Mouse (Mus musculus): ENCODE measurements around the gene Abracl. TPM values are rescaled to one million over a fixed set of nuclear protein-coding genes. Genes with fewer than 3 reads are reported as not detected.

Abracl gene
- total RNA-seq (2014; fragmentation: Nextera tagmentation) (299 and 316 TPM in 2 replicates), total RNA-seq (2017) (354 and 417 TPM in 2 replicates)

- peak; percentile 86 for ATAC-seq (replicated peaks; ENCODE audit: poor library complexity, severe bottlenecking)
Observed at GRCm38 (mm10) chr10:18022741-18023347, at the start of gene Abracl. Gene Abracl (minus strand): TSS chr10:18023288.

GRCm38 (mm10) chr10:18072871-18073270 is 49.8 kb upstream of the Abracl start:
- ATAC-seq (replicated peaks; ENCODE audit: poor library complexity, severe bottlenecking) = no peak

GRCm38 (mm10) chr10:18070616-18071015 is 47.5 kb upstream of the Abracl start:
- peak; percentile 90 for ATAC-seq (replicated peaks; ENCODE audit: poor library complexity, severe bottlenecking)

DNA sequence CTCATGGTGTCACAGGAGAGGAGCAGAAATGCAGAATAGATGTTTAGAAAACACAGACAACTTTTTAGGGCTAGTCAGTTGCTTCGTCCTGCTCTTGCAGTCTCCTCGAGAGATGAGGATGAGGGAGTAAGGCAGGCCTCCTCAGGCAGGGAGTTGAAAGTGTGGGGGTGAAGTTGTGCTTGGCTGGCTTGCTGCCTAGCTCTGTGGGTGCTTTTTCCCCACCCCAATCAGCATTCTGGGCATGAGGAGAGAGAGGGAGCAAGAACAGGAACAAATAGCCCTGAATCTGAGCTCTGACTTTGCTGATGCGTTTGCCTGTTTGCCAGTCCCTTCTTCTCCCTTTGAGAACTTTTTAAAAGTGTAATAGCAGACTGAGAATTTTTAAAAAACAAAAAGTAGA is 47.1 kb upstream of the Abracl start:
- peak; percentile 34; the same call in 1 of the 2 replicates for ATAC-seq (replicated peaks; ENCODE audit: poor library complexity, severe bottlenecking)

DNA sequence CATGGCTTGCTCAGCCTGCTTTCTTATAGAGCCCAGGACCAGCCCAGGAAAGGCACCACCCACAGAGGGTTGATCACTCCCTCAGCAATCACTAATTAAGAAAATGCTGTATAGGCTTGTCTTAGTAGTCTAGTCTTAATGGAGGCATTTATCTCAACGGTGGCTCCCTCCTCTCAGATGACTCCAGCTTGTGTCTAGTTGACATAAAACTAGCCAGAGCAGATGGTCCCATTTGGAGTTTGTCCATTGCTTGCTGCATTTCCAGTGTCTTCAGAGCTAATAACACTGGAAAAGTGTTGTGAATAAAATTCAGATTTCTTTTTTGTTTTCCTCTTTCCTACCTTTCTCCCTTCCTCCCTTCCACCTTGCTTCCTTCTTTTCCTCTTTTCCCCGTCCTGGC is 46.5 kb upstream of the Abracl start:
- no peak for ATAC-seq (replicated peaks; ENCODE audit: poor library complexity, severe bottlenecking)

DNA sequence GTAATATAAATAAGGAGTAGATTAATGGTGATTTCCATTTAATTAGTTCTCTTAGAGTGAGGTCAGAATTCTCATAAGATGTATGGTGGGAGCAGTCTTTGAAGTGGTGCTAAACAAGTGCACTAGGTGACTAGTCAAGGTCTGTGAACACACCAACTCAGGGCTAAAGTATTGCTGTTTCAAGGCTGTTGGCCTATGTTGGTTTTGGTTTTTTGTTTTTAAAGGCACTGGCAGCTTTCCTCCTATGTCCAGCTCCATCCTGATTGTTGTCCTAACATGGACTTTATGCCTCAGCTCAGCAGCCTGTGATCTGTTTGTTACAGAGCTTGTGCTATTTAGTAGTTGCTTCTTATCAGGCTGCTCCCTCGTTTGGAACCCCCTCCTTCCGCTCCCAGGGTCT is 45.8 kb upstream of the Abracl start:
- no peak for ATAC-seq (replicated peaks; ENCODE audit: poor library complexity, severe bottlenecking)

DNA sequence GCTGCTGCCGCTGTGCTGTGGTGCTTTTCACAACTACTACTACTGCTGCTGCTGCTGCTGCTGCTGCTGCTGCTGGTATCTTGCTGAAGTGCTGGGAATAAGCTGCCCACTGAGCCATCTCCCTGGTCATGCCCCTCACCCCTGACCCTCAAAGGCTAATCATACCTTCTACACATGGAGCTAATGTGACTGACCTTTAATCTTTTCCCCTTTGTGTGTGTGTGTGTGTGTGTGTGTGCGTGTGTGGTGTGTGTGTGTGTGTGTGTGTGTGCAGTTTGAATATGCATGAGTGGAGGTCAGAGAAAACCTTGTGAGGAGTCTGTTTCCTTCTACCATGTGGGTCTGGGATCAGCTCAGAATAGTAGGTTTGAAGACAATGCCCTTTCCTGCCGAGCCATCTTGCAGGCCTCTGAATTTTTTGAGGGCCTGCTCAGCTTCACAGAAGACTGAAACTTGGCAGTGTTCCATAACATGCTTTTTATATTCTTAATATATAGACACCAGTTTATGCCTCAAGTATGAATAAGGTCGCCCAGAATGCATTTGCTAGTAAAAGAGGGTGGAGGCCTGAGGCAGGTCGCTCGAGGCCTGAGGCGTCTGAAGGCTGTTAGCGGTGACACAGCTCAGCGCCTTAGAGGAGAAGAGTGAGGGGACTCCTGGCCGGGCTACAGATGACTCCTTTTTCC is 44.8 kb upstream of the Abracl start:
- no peak for ATAC-seq (replicated peaks; ENCODE audit: poor library complexity, severe bottlenecking)

- no peak for ATAC-seq (replicated peaks; ENCODE audit: poor library complexity, severe bottlenecking)
Observed at GRCm38 (mm10) chr10:18066031-18066439, 42.9 kb upstream of the Abracl start.

- no peak for ATAC-seq (replicated peaks; ENCODE audit: poor library complexity, severe bottlenecking)
Observed at GRCm38 (mm10) chr10:18064606-18065228, 41.6 kb upstream of the Abracl start.

GRCm38 (mm10) chr10:18061533-18061932 is 38.4 kb upstream of the Abracl start:
- peak; percentile 53 for ATAC-seq (replicated peaks; ENCODE audit: poor library complexity, severe bottlenecking)

DNA sequence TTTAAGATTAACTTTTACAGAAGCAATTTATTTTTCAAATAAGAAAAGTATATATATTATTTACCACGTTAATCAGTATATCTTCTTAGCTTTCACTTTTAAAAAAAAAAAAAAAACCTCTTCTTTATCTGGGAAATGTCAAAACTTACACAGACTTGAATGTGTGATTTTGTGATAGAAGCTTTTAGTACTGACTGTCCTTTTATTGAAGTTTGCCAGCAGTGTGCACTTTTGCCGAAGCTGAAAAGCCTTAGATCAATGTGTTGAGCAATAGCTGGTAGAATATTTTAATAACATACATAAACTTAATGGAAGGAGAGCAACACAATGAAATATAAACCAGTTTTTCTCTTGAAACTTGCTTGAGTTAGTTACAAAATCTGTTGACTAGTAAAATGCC is 37.7 kb upstream of the Abracl start:
- no peak for ATAC-seq (replicated peaks; ENCODE audit: poor library complexity, severe bottlenecking)

- peak; percentile 26 for ATAC-seq (replicated peaks; ENCODE audit: poor library complexity, severe bottlenecking)
Observed at GRCm38 (mm10) chr10:18059807-18060206, 36.7 kb upstream of the Abracl start.

- ATAC-seq (replicated peaks; ENCODE audit: poor library complexity, severe bottlenecking) = no peak
Observed at GRCm38 (mm10) chr10:18058681-18059338, 35.7 kb upstream of the Abracl start.

DNA sequence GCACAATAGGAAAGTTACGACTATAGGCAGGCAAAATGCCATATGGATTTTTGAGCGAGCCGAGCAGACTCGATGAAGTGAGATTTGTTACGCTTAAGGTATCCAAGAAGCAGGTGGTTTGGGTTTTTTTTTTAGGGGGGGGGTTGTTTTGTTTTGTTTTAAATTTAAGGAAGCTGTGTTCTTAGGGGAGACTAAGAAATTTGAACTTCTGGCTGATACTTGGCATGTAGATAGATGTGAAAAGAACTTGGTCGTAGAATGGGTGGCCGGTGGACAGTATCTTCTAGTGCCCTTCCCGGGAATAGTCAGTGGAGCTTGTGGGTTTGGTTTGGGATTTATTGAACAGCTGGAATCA is 33.3 kb upstream of the Abracl start:
- no peak for ATAC-seq (replicated peaks; ENCODE audit: poor library complexity, severe bottlenecking)

DNA sequence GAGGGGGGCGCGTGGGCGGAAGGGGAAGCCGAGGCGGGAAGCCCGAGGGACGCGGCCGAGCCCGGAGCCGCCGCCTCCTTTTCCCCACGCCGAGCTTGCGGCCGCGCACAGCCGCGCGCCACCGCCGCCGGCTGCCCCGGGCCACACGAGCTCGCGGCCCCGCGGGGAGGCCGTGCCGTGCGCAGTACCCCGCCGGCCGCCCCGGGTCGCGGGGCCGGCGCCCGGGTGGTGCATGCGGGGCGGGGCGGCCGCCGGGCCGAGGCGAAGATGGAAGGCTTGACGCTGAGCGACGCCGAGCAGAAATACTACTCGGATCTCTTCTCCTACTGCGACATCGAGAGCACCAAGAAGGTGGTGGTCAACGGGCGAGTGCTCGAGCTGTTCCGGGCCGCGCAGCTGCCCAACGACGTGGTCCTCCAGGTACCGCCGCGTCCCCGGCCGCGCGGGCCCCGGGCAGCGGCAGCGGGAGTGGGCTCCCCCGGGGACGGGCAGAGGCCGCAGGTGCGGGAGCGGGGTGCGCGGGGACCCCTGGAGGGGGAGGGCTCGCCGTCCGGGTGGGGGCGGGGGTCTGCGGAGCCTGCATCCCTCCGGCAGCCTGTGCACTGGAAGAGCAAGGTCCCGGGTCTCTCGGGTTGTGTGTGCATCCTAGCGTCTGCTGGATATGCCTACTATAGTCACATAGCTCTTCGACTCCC is 32.8 kb upstream of the Abracl start, which contains the start of gene Reps1:
TSS of gene Reps1 (plus strand) at position 166 of the 695 bp plus-strand sequence.
- peak; percentile 7; the same call in 1 of the 2 replicates for ATAC-seq (replicated peaks; ENCODE audit: poor library complexity, severe bottlenecking)

- peak; percentile 93 for ATAC-seq (replicated peaks; ENCODE audit: poor library complexity, severe bottlenecking)
Observed at GRCm38 (mm10) chr10:18055009-18055695, 32.1 kb upstream of the Abracl start.

DNA sequence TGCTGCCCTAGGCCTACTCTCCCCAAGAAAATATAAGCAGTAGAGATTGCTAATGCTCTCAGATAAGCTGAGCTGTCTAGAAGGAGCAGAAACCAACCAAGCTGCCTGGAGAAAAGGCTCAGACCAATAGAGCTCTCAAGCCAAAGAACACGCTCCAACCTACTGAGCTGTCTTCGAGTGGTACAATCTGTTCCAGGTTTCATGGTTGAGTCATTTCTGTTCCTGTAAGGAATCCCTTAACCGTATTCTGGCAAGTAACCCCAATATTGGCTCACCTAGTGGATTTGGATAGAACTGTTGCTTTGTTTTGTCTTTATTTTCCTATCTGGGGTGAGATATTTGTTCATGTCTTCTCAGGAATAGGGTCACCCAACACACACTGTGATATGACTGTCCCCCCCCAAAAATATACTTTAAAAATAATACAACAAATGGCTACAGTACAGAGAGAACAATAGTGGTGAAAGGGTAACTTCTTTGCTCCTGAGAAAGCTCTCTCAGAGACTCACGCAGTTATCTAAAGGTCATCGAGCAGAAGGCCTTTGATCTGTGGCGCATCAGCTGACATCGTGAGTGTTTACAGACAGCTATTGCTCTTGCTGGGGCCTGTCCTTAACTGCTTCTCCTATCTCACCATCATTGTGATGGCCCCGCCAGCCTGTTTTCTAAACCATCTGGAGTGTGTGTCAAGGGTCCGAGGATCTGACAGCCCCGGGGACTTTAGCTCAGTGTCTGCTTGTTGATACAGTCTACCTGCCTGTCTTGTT is 24.5 kb upstream of the Abracl start:
- no peak for ATAC-seq (replicated peaks; ENCODE audit: poor library complexity, severe bottlenecking)

- no peak for ATAC-seq (replicated peaks; ENCODE audit: poor library complexity, severe bottlenecking)
Observed at GRCm38 (mm10) chr10:18046380-18046779, 23.3 kb upstream of the Abracl start.

DNA sequence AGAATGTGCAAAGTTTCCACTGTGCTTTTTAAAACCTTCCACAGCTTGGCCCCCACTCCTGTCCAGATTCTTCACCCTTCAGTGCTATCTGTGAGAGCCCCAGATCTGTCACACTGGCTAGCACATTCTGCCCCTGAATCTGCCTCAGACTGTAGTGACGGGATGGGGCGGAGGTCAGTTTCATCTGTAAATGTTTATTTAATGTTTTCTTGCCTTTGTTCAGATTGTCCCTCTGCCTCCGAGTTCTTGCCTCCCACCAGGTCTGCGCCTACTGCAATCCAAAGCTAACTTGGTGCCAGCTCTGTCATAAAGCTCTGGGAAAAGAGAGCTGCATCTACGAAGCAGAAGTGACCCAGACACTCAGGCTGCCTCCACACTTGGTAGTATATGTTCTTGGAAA is 13.8 kb upstream of the Abracl start:
- ATAC-seq (replicated peaks; ENCODE audit: poor library complexity, severe bottlenecking) = no peak

All from granulocyte monocyte progenitor cell, adult 5-6 weeks (primary cell).